Comparison of ENCODE assay signal across 11 mouse cellular contexts in genomic region chr10:70496938-70497337, GRCm38 (mm10). TPM values are rescaled to one million over a fixed set of nuclear protein-coding genes. Genes with fewer than 3 reads are reported as not detected.
DNase-seq lines count a peak whose midpoint lies in the region; ATAC-seq and TF ChIP-seq lines count a peak whose summit lies in the region.
"Had no signal": no experiment of that assay in that cellular context is flagged by ENCODE, and none has a peak within 500 bp of the region (broad histone marks: within the 10 kb centered on the region; RNA-seq: fewer than 3 reads in every experiment).

No protein-coding gene starts in this region.

- peak overlapping the region; percentile 78 for H3K27ac ChIP-seq in layer of hippocampus, adult 2 months

- peak in 1 of 2 experiments; percentile 33 for DNase-seq in layer of hippocampus, adult 2 months (ENCODE audit: low spot score in 2 of 2)
- no peak for DNase-seq in layer of hippocampus, adult 9-10 months (ENCODE audit: low spot score)
- DNase-seq in adrenal gland, postnatal 25 days, result peak; percentile 30
- peak; percentile 72 to 76 for DNase-seq in heart, postnatal 10 days
- DNase-seq in lung, postnatal 36 days, result peak; percentile 76
- no peak for DNase-seq in ovary, postnatal 14 days (ENCODE audit: low spot score)
- DNase-seq in urinary bladder, postnatal 25 days (ENCODE audit: low spot score), result no peak
- DNase-seq: liver had no signal

- no peak for ATAC-seq in activated CD4-positive, CD25-positive, alpha-beta regulatory T cell, adult 4 months

- H3K4me3 ChIP-seq in layer of hippocampus, adult 2 months, result no peak overlapping the region

- TF ChIP-seq CTCF in layer of hippocampus, adult 2 months (conservative IDR thresholded peaks at IDR 0.05), result no peak

- intact Hi-C loops in heart, postnatal 10 days (cut with DNase I), result no loop called here

RNA-seq across cellular contexts. Expression of gene Fam13c, which starts 56.7 kb away (rescaled TPM):
- 10 to 100 TPM; 83.7 to 85.8 TPM for total RNA-seq in layer of hippocampus, adult 2 months (2021)
- 16.9 and 17.5 TPM in 2 replicates for total RNA-seq in adrenal gland, postnatal 25 days (2021)
- 1 to 10 TPM; 6.9 to 8.9 TPM for total RNA-seq in heart, postnatal 10 days (2021)
- not detected for polyA plus RNA-seq in activated CD4-positive, CD25-positive, alpha-beta regulatory T cell, adult 4 months (2017; shearing (Covaris generic))
- total RNA-seq: common myeloid progenitor, adult 5-6 weeks; granulocyte monocyte progenitor cell, adult 5-6 weeks had no signal

Comparison
In these comparisons a context has a peak if more than half of its experiments do, and no peak if none do; other contexts are left out.
1. DNase-seq: peak in adrenal gland, postnatal 25 days (single experiment), heart, postnatal 10 days (2 of 2) and lung, postnatal 36 days (single experiment); none in layer of hippocampus, adult 9-10 months (single experiment), ovary, postnatal 14 days (single experiment) and urinary bladder, postnatal 25 days (single experiment).